Mouse (Mus musculus) adrenal gland, postnatal 4 days (tissue): ENCODE data around the gene Gne. TPM values are rescaled to one million over a fixed set of nuclear protein-coding genes. Genes with fewer than 3 reads are reported as not detected.

Experiments
- total RNA-seq, 2 experiments: library from RNA; stranded (reverse); gene quantifications; 2 replicates each; pipeline ENCODE4 v1.2.3; 2021

Gene Gne
- total RNA-seq, 2 experiments from 2014 or later, result 34.8 to 48.5 TPM

Other genes starting within 250 kb of the Gne start
- not detected for gene Olfr157, start 244.0 kb downstream of the Gne start, total RNA-seq
- gene Olfr155, start 232.6 kb downstream of the Gne start, total RNA-seq, result not detected
- gene Reck, start 208.6 kb downstream of the Gne start, total RNA-seq, result 10 to 100 TPM; 25.6 to 26.6 TPM
- gene Glipr2, start 126.8 kb downstream of the Gne start, total RNA-seq, result 10 to 100 TPM; 14.6 to 18.0 TPM
- under 1 TPM in 1 of 2 experiments, not detected in 1; 0.20 TPM for gene Ccin, start 100.7 kb downstream of the Gne start, total RNA-seq
- 100 to 1,000 TPM; 202 to 211 TPM for gene Clta, start 79.7 kb downstream of the Gne start, total RNA-seq
- 10 to 100 TPM; 61.0 to 65.1 TPM for gene Rnf38, start 149.6 kb upstream of the Gne start, total RNA-seq
- 10 to 100 TPM in 1 of 2 experiments, 1 to 10 TPM in 1; 8.7 to 11.3 TPM for gene Melk, start 216.7 kb upstream of the Gne start, total RNA-seq